Mouse (Mus musculus) neural tube, embryonic 15.5 days (tissue): Measurements from ENCODE around the gene Zfp369. TPM values are rescaled to one million over a fixed set of nuclear protein-coding genes. Genes with fewer than 3 reads are reported as not detected.
A peak's percentile ranks its signal among the peaks of the same experiment; 100 is the strongest.

Source experiments
- ATAC-seq: fragments of 200-750 bp; cut with Nextera tagmentation; 2 replicates; pipeline ENCODE4 v1.8.0; 2017; ENCODE audit warnings: mild to moderate bottlenecking, moderate TSS enrichment, moderate library complexity; ENCODE audit not compliant: low FRiP score
- H3K27ac ChIP-seq: fragments of 300-500 bp; sonication (generic); replicated peaks from 2 replicates; pipeline ENCODE4 v1.5.1; 2015; ENCODE audit warnings: mild to moderate bottlenecking, inconsistent platforms
- H3K27me3 ChIP-seq: fragments of 300-500 bp; sonication (generic); replicated peaks from 2 replicates; pipeline ENCODE4 v1.6.1; 2015; ENCODE audit warnings: inconsistent platforms
- H3K36me3 ChIP-seq: fragments of 300-500 bp; sonication (generic); 2 replicates; pipeline ENCODE4 v1.6.1; 2015; ENCODE audit warnings: inconsistent platforms
- H3K4me1 ChIP-seq: fragments of 300-500 bp; sonication (generic); 2 replicates; pipeline ENCODE4 v1.6.1; 2015; ENCODE audit warnings: inconsistent platforms
- H3K4me2 ChIP-seq: fragments of 300-500 bp; sonication (generic); 2 replicates; pipeline ENCODE4 v1.6.1; 2015; ENCODE audit warnings: inconsistent platforms, mild to moderate bottlenecking, moderate library complexity
- H3K4me3 ChIP-seq: fragments of 300-500 bp; sonication (generic); replicated peaks from 2 replicates; pipeline ENCODE4 v1.5.1; 2015; ENCODE audit warnings: mild to moderate bottlenecking, inconsistent platforms
- H3K9ac ChIP-seq: fragments of 300-500 bp; sonication (generic); replicated peaks from 2 replicates; pipeline ENCODE4 v1.6.1; 2015; ENCODE audit warnings: mild to moderate bottlenecking, inconsistent platforms
- H3K9me3 ChIP-seq: fragments of 300-500 bp; sonication (generic); replicated peaks from 2 replicates; pipeline ENCODE4 v1.6.1; 2016; ENCODE audit warnings: inconsistent platforms
- WGBS: fragments of 180-500 bp; shearing (Covaris S2); methylation state at CpG from one replicate; pipeline ENCODE4 v1.1.7; 2015; ENCODE audit warnings: mixed read lengths; 5-methylcytosine and 5-hydroxymethylcytosine counted together
- polyA plus RNA-seq: library from polyadenylated mRNA; unstranded; fragments of >200 nt; fragmentation: Nextera tagmentation; extraction: Ambion mirVana; gene quantifications from 2 replicates; pipeline ENCODE4 v1.2.1, GENCODE M21; 2015

Zfp369 gene
- polyA plus RNA-seq = 11.4 and 13.7 TPM in 2 replicates

DNA sequence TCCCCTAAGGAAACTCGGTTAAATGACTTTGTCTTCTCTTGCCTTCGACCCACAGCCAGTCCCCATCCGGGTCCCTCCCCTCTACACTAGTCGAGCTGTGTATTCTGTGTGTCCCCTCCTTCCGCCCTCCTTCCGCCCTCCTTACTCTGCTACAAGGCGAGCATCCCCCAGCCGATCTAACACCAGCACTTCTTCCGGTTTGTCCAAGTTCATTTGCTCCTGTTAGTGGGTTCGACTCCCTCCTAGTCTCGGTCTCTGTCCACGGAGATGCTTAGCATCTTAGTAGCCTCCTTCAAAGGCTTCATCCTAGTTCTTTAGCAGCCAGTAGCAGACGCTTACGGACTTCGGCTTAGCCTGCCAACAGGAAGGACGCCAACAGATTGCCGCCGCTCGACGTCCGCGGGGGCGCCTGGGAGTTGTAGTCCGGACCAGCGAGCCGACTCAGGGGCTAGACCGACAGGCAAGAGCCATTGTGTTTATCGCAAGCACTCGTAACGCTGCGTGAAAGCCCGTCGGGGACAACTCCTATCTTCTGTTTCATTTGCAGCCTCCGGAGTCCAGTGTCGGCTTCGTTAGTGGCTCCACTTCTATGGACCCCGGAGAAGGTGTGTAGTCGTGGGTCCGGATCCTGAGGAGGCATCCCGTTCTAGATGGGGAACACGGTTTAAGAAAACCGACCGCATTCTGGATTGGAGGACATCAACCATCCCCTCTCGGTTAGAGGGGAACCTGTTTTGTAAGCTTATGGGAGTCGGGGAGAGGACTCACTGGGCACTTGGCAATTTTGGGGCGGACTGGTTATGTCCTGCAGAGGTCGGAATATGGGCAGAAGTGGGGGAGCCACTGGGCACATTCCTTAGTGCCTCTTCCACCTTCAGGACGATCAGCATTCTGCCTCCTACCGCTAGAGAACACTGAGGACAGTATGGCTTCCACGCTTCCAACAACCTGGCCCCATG, at the start of gene Zfp369:
Zfp369 (plus strand) TSS at position 432 of the 959 bp plus-strand sequence.
- Histone ChIP-seq H3K4me1 (peaks cover 23% of the 10 kb centered on the region), H3K27me3 (no peaks in the 10 kb centered on the region), H3K27ac (peak within 1 kb of the TSS; percentile 90), H3K9me3 (0 out of 2 replicates have a peak, but pooled peaks cover 2% of the 10 kb centered on the region), H3K36me3 (peaks cover 22% of the 10 kb centered on the region), H3K4me2 (peak within 1 kb of the TSS; percentile 67), H3K9ac (peak within 1 kb of the TSS; percentile 76), H3K4me3 (peak within 1 kb of the TSS; percentile 68)
- ATAC-seq = peak; percentile 98
- under 1% methylated on average over 50 of the region's 50 CpGs for WGBS

DNA sequence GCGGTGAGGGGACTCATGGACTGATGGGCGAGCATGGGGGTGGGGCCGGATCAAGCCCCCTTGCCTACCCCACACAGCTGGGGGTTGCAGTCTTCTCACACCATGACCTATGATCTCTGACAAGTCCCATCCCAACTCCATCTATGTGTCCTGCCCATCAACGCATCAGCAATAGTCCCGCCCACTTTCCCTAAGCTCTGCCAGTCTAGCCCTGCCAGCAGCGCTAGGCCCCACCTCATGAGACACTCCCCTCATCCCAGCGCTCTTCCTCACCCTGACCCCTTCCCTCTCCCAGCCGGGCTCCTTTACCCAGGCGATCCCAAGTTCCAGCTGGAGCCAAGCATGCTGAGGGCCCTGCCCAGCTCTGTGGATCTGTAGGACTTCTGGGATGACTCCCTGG, 41.4 kb upstream of the Zfp369 start:
- Histone ChIP-seq H3K4me3 (no peak overlapping the region), H3K27me3 (no peaks in the 10 kb centered on the region), H3K4me1 (peaks cover 12% of the 10 kb centered on the region), H3K36me3 (no peaks in the 10 kb centered on the region), H3K9me3 (no peaks in the 10 kb centered on the region), H3K27ac (no peak overlapping the region), H3K4me2 (no peak overlapping the region), H3K9ac (no peak overlapping the region)
- WGBS = 74% methylated on average over 9 of the region's 9 CpGs
- ATAC-seq = no peak

DNA sequence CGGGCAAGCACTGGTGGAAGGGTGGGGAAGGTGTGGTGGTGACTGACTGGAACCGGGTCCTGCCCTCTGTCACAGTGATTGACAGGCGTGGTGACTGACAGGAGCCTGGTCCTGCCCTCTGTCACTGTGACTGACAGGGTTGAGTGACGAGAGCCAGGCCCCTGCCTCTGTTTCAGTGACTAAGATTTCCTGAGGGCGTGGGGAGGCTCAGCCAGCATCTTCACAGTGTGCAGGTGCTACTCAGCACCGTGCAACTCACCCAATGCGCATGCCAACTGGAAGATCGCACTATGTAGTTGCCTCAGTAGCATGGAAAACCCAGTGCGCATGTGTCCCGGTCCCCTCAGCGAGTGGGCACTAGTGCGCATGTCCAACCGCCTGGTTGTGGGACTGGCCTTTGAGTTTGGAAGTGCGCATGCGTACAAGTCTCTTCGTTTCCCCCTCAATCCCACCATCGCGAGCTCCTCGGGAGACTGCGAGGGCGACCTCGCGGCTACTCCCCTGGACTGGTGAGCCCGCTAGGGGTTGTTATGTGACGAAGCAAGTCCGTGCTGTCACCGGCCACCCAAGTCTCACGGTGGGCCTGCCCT, 38.0 kb upstream of the Zfp369 start:
- peak; percentile 97 for ATAC-seq
- H3K9ac ChIP-seq = peak overlapping the region; percentile 81
- peak overlapping the region; percentile 92 for H3K27ac ChIP-seq
- peak overlapping the region; percentile 95 for H3K4me2 ChIP-seq
- H3K4me1 ChIP-seq = peaks cover 19% of the 10 kb centered on the region
- H3K27me3 ChIP-seq = no peaks in the 10 kb centered on the region
- peak overlapping the region; percentile 76 for H3K4me3 ChIP-seq
- H3K36me3 ChIP-seq = 0 out of 2 replicates have a peak, but pooled peaks cover 5% of the 10 kb centered on the region
- under 1% methylated on average over 28 of the region's 28 CpGs for WGBS
- H3K9me3 ChIP-seq = peaks cover 10% of the 10 kb centered on the region; the same call in 1 of the 2 replicates

DNA sequence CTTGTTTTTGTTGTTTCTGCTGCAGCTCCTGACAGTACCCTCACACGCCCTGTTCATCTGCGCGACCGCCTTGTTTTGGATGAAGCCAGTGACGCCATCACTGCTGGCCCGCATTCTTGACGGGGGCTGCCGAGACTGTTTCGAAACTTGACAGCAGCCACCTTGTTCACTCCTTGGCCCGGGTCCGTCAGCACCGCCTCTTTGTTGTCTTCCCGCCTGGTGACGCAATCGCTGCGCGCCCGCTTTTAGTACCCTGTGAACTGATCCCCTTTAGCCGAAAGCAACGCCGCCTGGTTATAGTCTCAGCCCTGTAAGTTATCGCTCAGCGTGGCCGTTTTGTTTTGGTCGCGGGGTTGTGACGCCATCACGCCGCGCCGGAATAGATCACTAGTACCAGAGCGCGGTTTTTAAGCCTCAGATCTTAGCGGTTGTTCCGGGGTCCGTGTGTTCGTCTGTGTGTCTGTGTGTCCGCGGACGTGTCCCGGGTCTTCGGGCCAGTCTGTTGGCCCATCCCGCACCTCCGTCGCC, 37.5 kb upstream of the Zfp369 start:
- Histone ChIP-seq H3K9me3 (peaks cover 13% of the 10 kb centered on the region; the same call in 1 of the 2 replicates), H3K27ac (peak overlapping the region; percentile 92), H3K4me3 (peak overlapping the region; percentile 76), H3K4me1 (peaks cover 19% of the 10 kb centered on the region), H3K4me2 (peak overlapping the region; percentile 95), H3K9ac (peak overlapping the region; percentile 81), H3K36me3 (peaks cover 9% of the 10 kb centered on the region), H3K27me3 (no peaks in the 10 kb centered on the region)
- WGBS = under 1% methylated on average over 45 of the region's 45 CpGs
- peak; percentile 90 for ATAC-seq

DNA sequence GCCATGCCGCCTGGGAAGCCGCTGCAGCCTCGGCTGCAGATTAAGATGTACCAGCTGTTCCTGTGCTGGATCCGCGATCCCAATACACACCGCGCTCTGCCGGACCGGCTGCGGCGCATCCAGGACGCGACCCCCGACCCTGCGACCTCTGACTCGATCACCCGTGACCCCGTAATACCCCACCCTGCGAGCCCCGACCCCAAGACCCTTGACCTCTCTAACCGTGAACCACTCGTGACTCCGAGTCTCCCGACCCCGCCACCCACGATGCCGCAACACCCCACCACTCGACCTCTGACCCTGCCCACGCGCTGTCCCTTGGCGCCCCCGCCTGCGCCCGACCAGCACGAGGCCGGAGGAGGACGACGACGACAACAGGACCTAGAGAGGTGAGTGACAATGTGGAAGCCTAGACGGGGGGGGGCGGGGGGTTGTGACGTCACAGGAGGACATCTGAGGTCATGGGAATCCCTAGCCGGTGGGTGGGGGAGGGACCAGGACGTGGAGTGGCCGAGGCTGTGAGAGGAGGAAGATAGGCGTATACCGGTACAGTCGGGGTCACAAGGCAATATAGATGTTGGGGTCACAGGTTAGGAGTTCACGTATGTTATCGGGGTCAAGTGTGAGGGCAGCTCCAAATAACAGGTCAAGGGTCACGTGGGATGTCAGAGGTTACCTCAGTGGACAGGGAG, 36.8 kb upstream of the Zfp369 start:
- Histone ChIP-seq H3K36me3 (peaks cover 9% of the 10 kb centered on the region), H3K9ac (peak overlapping the region; percentile 81), H3K4me2 (peak overlapping the region; percentile 95), H3K27ac (peak overlapping the region; percentile 92), H3K27me3 (no peaks in the 10 kb centered on the region), H3K4me1 (peaks cover 19% of the 10 kb centered on the region), H3K9me3 (peaks cover 13% of the 10 kb centered on the region; the same call in 1 of the 2 replicates), H3K4me3 (peak overlapping the region; percentile 76)
- WGBS = 3% methylated on average over 51 of the region's 51 CpGs
- ATAC-seq = 0 out of 2 replicates have a peak, but pooled peaks have one; percentile 2

DNA sequence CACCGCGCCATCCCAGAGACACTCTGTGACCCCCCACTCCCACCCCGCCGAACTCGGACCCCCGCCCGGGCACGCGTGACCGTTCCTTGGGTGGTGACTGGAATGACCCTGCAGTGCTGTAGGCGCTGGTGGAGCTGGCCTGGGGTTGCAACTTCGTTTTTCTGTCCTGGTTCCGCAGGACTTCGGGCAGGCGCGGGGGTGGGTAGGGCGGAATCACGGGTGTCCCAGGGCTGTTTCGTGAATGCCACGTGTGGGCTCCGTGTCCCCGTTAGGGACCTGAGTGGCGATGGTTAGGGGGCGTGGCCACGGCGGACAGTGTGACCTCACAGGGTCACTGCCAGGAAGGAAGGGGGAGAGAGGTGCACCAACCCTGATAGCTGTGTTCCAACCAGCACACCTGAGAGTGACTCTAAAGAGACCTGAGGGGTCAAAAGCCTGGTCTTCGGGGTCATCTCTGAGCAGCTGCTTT, 36.3 kb upstream of the Zfp369 start:
- Histone ChIP-seq H3K9me3 (peaks cover 13% of the 10 kb centered on the region; the same call in 1 of the 2 replicates), H3K9ac (peak overlapping the region; percentile 81; the same call in 1 of the 2 replicates), H3K36me3 (peaks cover 9% of the 10 kb centered on the region), H3K27ac (no peak overlapping the region), H3K4me3 (peak overlapping the region; percentile 76), H3K4me2 (peak overlapping the region; percentile 95), H3K27me3 (no peaks in the 10 kb centered on the region), H3K4me1 (peaks cover 19% of the 10 kb centered on the region)
- WGBS = 34% methylated on average over 27 of the region's 27 CpGs
- ATAC-seq = no peak

DNA sequence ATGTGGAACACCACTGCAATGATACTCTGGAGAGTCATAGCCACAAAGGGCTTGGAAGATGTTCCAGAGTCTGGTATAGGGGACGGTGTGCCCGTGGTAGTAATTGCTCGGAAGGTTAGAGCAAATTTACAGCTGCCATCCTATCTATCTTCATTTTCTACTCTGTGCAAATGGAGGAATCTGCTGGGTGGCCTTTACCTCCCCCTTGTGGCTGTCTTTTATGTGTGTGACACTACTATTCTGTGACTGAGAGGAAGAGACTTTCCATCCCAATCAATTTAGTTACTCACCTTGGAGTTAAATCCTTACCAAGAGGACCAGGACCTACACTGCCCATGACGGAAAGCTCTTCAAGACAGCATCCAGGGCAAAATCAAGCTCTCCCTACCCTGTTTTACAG, 35.3 kb upstream of the Zfp369 start:
- WGBS = 96% methylated on average over 4 of the region's 4 CpGs
- no peak overlapping the region for H3K4me2 ChIP-seq
- H3K4me3 ChIP-seq = no peak overlapping the region
- peaks cover 15% of the 10 kb centered on the region for H3K36me3 ChIP-seq
- no peaks in the 10 kb centered on the region for H3K27me3 ChIP-seq
- no peak overlapping the region for H3K27ac ChIP-seq
- ATAC-seq = no peak
- no peak overlapping the region for H3K9ac ChIP-seq
- H3K4me1 ChIP-seq = peaks cover 19% of the 10 kb centered on the region
- H3K9me3 ChIP-seq = peaks cover 13% of the 10 kb centered on the region; the same call in 1 of the 2 replicates

DNA sequence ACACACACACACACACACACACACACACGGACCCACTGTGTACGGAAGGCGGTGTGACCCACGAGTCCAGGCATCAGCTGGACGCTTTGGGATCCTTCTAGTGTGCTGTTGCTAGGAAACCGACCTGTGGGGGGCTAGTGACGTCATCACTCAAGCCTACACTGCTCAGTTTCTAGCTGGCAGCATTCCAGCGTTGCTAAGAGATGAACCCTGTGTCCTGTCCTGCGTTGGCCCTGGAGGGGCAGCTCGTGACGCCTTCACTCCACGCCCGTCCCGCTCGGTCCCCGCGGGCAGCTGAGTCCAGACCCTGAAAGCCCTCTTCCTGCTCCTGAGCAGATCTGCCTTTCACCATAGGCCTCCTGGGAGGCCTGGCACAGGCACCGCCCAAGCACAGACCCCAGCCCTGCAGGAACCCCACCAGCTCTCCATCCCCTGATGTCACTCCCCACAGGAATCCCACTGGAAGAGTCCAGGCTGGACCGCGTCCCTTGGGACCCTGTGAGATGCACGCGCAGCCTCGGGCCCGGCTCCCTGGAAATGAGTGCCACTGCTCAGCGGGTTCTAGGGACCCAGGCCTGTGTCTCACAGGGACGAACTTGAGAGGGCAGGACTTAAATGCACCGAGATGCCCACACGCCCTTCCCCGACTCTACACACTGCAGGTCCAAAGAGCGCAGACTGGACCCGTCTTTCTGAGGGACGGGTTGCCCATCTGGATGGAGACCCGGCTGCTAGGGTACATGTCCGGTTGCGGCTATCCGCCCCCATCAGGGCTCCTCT, 20.2 kb upstream of the Zfp369 start:
- peaks cover 39% of the 10 kb centered on the region for H3K9me3 ChIP-seq
- H3K9ac ChIP-seq = peak overlapping the region; percentile 18; the same call in 1 of the 2 replicates

DNA sequence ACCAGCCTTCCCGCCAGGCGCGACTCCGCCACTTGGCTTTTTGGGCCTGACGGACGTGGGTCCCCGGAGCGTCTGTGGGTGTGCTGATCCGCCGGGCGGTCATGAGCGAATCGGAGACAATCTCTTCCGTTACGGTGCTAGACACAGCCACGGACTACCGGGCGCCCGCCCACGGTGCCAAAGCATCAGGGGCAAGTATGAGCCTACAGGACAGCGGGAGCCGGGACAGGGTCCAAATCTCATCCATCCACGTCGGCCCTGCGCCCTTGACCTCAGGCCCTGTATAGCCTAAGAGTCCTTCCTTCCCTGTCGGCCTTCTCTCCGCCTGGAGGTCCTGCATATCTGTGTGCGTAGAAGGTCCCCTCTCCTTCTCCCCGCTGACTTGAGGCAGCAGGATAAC, 19.4 kb upstream of the Zfp369 start, which contains the start of gene Gm10775:
Gm10775 (plus strand) TSS at position 301 of the 400 bp plus-strand sequence.
- no peak for ATAC-seq
- Histone ChIP-seq H3K4me2 (peak within 1 kb of the TSS; percentile 58), H3K36me3 (peaks cover 35% of the 10 kb centered on the region), H3K4me1 (no peaks in the 10 kb centered on the region), H3K4me3 (peak within 1 kb of the TSS; percentile 37), H3K27ac (peak within 1 kb of the TSS; percentile 49), H3K27me3 (no peaks in the 10 kb centered on the region), H3K9ac (peak within 1 kb of the TSS; percentile 18; the same call in 1 of the 2 replicates), H3K9me3 (peaks cover 39% of the 10 kb centered on the region)
- 47% methylated on average over 29 of the region's 29 CpGs for WGBS

More for the DNA sequence above, 20.2 kb upstream of the Zfp369 start:
- 27% methylated on average over 36 of the region's 36 CpGs for WGBS
- H3K36me3 ChIP-seq = peaks cover 26% of the 10 kb centered on the region
- no peaks in the 10 kb centered on the region for H3K4me1 ChIP-seq
- H3K4me2 ChIP-seq = peak overlapping the region; percentile 58
- H3K27ac ChIP-seq = peak overlapping the region; percentile 49
- ATAC-seq = peak; percentile 91
- no peaks in the 10 kb centered on the region for H3K27me3 ChIP-seq
- H3K4me3 ChIP-seq = peak overlapping the region; percentile 37

DNA sequence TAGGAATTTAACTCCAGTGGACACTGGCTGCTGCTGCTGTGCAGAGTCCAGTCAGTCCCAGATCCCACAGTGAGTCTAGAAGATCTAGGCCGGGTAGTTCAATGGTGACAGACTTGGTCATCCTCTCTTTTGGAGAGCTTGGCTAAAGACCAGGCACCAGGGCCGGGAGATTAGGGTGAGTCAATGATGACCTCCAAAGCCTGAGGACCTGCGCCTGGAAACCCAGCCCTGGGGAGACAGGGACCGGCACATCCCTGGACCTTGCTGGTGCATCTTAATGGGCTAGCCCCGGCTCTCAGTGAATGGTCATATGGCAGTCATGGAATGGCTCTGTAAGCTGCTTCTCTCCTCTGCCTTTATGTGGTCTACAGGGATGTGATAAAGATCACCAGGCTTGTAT, 16.5 kb upstream of the Zfp369 start:
- over 99% methylated on average over 5 of the region's 5 CpGs for WGBS
- Histone ChIP-seq H3K27ac (no peak overlapping the region), H3K4me2 (no peak overlapping the region), H3K9me3 (peaks cover 53% of the 10 kb centered on the region), H3K9ac (no peak overlapping the region), H3K27me3 (no peaks in the 10 kb centered on the region), H3K4me1 (no peaks in the 10 kb centered on the region), H3K4me3 (no peak overlapping the region), H3K36me3 (peaks cover 43% of the 10 kb centered on the region)
- no peak for ATAC-seq
